Mouse (Mus musculus) limb, embryonic 10.5 days (tissue): ENCODE results near the gene Sfxn5. TPM values are rescaled to one million over a fixed set of nuclear protein-coding genes. Genes with fewer than 3 reads are reported as not detected.

Experiments used
- DNase-seq: peaks from one replicate; pipeline ENCODE4 v3.0.0-alpha.2; 2017; ENCODE audit warnings: low spot score
- H3K27ac ChIP-seq: fragments of 300-500 bp; sonication (generic); 2 replicates; pipeline ENCODE4 v1.5.1; 2016; ENCODE audit warnings: mild to moderate bottlenecking
- H3K27me3 ChIP-seq: fragments of 300-500 bp; sonication (generic); 2 replicates; pipeline ENCODE4 v1.6.1; 2016; ENCODE audit warnings: low read depth, mild to moderate bottlenecking; ENCODE audit not compliant: poor library complexity, severe bottlenecking
- H3K36me3 ChIP-seq: fragments of 300-500 bp; sonication (generic); 2 replicates; pipeline ENCODE4 v1.6.1; 2016; ENCODE audit warnings: mild to moderate bottlenecking, moderate library complexity
- H3K4me1 ChIP-seq: fragments of 300-500 bp; sonication (generic); 2 replicates; pipeline ENCODE4 v1.6.1; 2016
- H3K4me3 ChIP-seq: fragments of 300-500 bp; sonication (generic); 2 replicates; pipeline ENCODE4 v1.5.1; 2016; ENCODE audit warnings: mild to moderate bottlenecking, moderate library complexity
- H3K9me3 ChIP-seq: fragments of 300-500 bp; sonication (generic); replicated peaks from 2 replicates; pipeline ENCODE4 v1.6.1; 2016; ENCODE audit warnings: mild to moderate bottlenecking
- WGBS: fragments of 180-500 bp; shearing (Covaris S2); methylation state at CpG from one replicate; pipeline ENCODE4 v1.1.7; 2016; 5-methylcytosine and 5-hydroxymethylcytosine counted together
- microRNA-seq: library from miRNA; unstranded; fragments of <30 nt; microRNA quantifications from one replicate; pipeline ENCODE4, GENCODE M21; 2017
- polyA plus RNA-seq: library from polyadenylated mRNA; unstranded; fragments of >200 nt; fragmentation: Nextera tagmentation; extraction: Ambion mirVana; gene quantifications from 2 replicates; pipeline ENCODE4 v1.2.1, GENCODE M21; 2016

Gene Sfxn5
- polyA plus RNA-seq, 1 experiment from 2014 or later, result 6.4 TPM

- WGBS, result 1% methylated on average over 33 of the region's 33 CpGs
- Histone ChIP-seq H3K27ac (no peak overlapping the region), H3K4me3 (peak overlapping the region; percentile 26), H3K9me3 (no peaks in the 10 kb centered on the region), H3K36me3 (no peaks in the 10 kb centered on the region), H3K27me3 (peaks cover 99% of the 10 kb centered on the region), H3K4me1 (peaks cover 43% of the 10 kb centered on the region)
- DNase-seq, result peak; percentile 66
Measured at GRCm38 (mm10) chr6:85186033-85186743, 147.0 kb downstream of the Sfxn5 start.

GRCm38 (mm10) chr6:85183951-85184350, 149.3 kb downstream of the Sfxn5 start:
- H3K36me3 ChIP-seq, result no peaks in the 10 kb centered on the region
- WGBS, result 61% methylated on average over 3 of the region's 3 CpGs
- peaks cover 98% of the 10 kb centered on the region for H3K27me3 ChIP-seq
- H3K4me1 ChIP-seq, result peaks cover 28% of the 10 kb centered on the region
- H3K9me3 ChIP-seq, result no peaks in the 10 kb centered on the region
- DNase-seq, result no peak
- no peak overlapping the region for H3K4me3 ChIP-seq
- H3K27ac ChIP-seq, result no peak overlapping the region

- no peaks in the 10 kb centered on the region for H3K9me3 ChIP-seq
- 79% methylated on average over 2 of the region's 2 CpGs for WGBS
Measured at GRCm38 (mm10) chr6:85180036-85180435, 153.2 kb downstream of the Sfxn5 start.

GRCm38 (mm10) chr6:85179569-85179968, 153.7 kb downstream of the Sfxn5 start:
- H3K27me3 ChIP-seq, result peaks cover 72% of the 10 kb centered on the region
- H3K4me3 ChIP-seq, result no peak overlapping the region
- no peak for DNase-seq
- H3K36me3 ChIP-seq, result no peaks in the 10 kb centered on the region
- no peaks in the 10 kb centered on the region for H3K4me1 ChIP-seq
- whole genome bisulfite sequencing, result 80% methylated on average over 3 of the region's 3 CpGs
- no peak overlapping the region for H3K27ac ChIP-seq
- no peaks in the 10 kb centered on the region for H3K9me3 ChIP-seq

More at GRCm38 (mm10) chr6:85180036-85180435, 153.2 kb downstream of the Sfxn5 start:
- Histone ChIP-seq H3K4me1 (no peaks in the 10 kb centered on the region), H3K36me3 (no peaks in the 10 kb centered on the region), H3K27me3 (peaks cover 76% of the 10 kb centered on the region), H3K27ac (no peak overlapping the region), H3K4me3 (no peak overlapping the region)
- DNase-seq, result no peak

- Histone ChIP-seq H3K36me3 (no peaks in the 10 kb centered on the region), H3K27me3 (peaks cover 15% of the 10 kb centered on the region)
- WGBS, result 60% methylated on average over 11 of the region's 11 CpGs
Measured at GRCm38 (mm10) chr6:85165440-85165921, 167.7 kb downstream of the Sfxn5 start.

More at GRCm38 (mm10) chr6:85165440-85165921, 167.7 kb downstream of the Sfxn5 start:
- no peak overlapping the region for H3K27ac ChIP-seq
- DNase-seq, result no peak
- H3K4me1 ChIP-seq, result peaks cover 6% of the 10 kb centered on the region; the same call in 1 of the 2 replicates
- H3K4me3 ChIP-seq, result no peak overlapping the region
- no peaks in the 10 kb centered on the region for H3K9me3 ChIP-seq

Small RNAs within 50 kb of the gene (microRNA-seq; reads per million reads assigned to microRNA genes)
- not detected for gene Mir705

Other genes with a start within 250 kb of the Sfxn5 start
- 52.5 and 64.9 TPM in 2 replicates for gene Spr, start 195.7 kb downstream of the Sfxn5 start, polyA plus RNA-seq
- 1.8 and 3.9 TPM in 2 replicates for gene Emx1, start 146.0 kb downstream of the Sfxn5 start, polyA plus RNA-seq
- gene Rab11fip5, start 41.2 kb upstream of the Sfxn5 start, polyA plus RNA-seq, result 3.2 and 4.3 TPM in 2 replicates
- gene Noto, start 90.5 kb upstream of the Sfxn5 start, polyA plus RNA-seq, result not detected in 2 replicates
- gene Smyd5, start 98.6 kb upstream of the Sfxn5 start, polyA plus RNA-seq, result 88.0 and 104 TPM in 2 replicates
- 778 and 852 TPM in 2 replicates for gene Cct7, start 118.1 kb upstream of the Sfxn5 start, polyA plus RNA-seq
- gene Pradc1, start 118.5 kb upstream of the Sfxn5 start, polyA plus RNA-seq, result 23.3 and 29.0 TPM in 2 replicates
- gene Fbxo41, start 169.6 kb upstream of the Sfxn5 start, polyA plus RNA-seq, result 0.87 and 2.0 TPM in 2 replicates
- not detected in 2 replicates for gene Egr4, start 180.2 kb upstream of the Sfxn5 start, polyA plus RNA-seq